Mouse (Mus musculus) gastrocnemius, adult 2 months (tissue): ENCODE results near the gene Clrn2. TPM values are rescaled to one million over a fixed set of nuclear protein-coding genes. Genes with fewer than 3 reads are reported as not detected.
"Not testable (repeated sequence)": the region's sequence is repeated elsewhere in the genome, so short reads cannot be mapped to it uniquely, and the experiment has no call there.

Source experiments
- DNase-seq: peaks from one replicate; pipeline ENCODE4 v3.0.0; 2022
- H3K27ac ChIP-seq: fragments of 200-600 bp; 2 replicates; pipeline ENCODE4 v1.8.1; 2022; ENCODE audit warnings: mild to moderate bottlenecking
- H3K4me3 ChIP-seq: fragments of 200-600 bp; 2 replicates; pipeline ENCODE4 v1.8.1; 2022; ENCODE audit warnings: mild to moderate bottlenecking, moderate library complexity
- CTCF ChIP-seq: fragments of 200-600 bp; IDR thresholded peaks from 2 replicates; pipeline ENCODE4 v1.8.1; 2022; ENCODE audit warnings: antibody characterized with exemption, mild to moderate bottlenecking, moderate library complexity
- intact Hi-C: fragments of 180-260 bp; cut with DNase I; formaldehyde crosslinking; loops from one replicate; pipeline ENCODE4 v1.15.1; 2025
- long read RNA-seq, 2 experiments: library from polyadenylated mRNA; stranded (forward); transcript quantifications; one replicate each; pipeline ENCODE4 v2.0.0; 2021
- total RNA-seq, 2 experiments: library from RNA; stranded (reverse); gene quantifications; 2 replicates each; pipeline ENCODE4 v1.2.3; 2021

Clrn2 gene
- total RNA-seq: not detected
- long read RNA-seq, experiment 1: 0 reads
- long read RNA-seq, experiment 2: 0 reads

DNA sequence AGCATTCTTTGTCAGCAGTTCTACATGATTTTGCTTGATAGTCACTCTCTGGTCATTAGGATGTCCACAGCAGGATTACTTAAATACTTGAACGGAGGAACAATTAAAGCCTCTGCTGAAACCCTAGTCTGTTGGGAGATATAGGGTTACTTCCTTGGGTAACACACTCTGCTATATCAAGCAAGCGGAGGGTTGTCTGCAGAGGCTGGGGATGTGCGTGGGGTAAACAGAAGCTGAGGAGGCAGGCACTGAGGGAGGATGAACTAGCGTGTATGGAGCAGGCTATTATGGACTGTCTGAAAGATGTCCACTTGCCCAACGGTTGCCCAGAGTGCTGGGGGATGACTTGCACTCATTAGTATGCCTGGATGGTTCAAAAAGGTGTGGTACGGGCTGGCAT lies at the start of gene Clrn2:
Clrn2 (plus strand) TSS at position 301 of the 400 bp plus-strand sequence.
- TF ChIP-seq CTCF: no peak
- H3K27ac ChIP-seq: no peak within 1 kb of the TSS
- no peak for DNase-seq
- intact Hi-C loops: no loop called here
- no peak within 1 kb of the TSS for H3K4me3 ChIP-seq

DNA sequence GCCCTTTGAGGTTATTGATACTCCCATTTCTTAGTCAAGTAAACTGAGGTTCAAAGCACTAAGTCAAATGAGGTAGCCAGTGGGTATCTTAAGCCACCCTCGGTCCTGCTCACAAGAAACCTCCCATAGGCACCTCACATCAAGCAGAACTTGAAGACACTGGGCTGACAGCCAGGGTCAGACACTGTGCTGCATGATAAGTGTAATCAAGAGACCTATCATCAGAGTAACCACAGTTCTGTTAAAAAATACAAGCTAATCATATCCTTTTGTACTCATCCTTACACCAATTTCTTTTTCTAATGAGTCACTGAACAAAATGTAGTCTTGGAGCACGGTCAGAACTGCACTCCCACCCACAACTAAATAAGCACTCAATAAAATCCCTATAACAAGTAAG lies 47.4 kb upstream of the Clrn2 start:
- no peak overlapping the region for H3K4me3 ChIP-seq
- TF ChIP-seq CTCF: no peak
- intact Hi-C loops: no loop called here
- no peak for DNase-seq
- no peak overlapping the region for H3K27ac ChIP-seq

DNA sequence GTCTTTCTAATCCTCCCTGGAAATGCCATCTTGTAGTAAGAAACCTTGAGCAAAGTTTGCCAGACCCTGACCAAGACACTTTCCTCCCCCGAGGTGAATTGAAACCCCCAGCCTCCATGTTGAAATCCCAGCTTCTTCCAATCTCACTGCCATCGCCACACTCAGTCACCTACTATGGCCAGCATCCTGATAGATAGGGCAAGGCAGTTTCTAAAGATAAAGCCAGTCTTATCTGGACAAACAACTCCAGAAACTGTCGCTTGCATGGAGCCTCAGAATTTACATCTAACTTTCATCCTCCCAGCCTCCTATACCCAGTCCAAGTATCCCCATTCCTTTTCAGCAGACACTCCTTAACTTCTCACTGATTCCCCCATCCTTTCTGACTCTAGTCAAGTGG lies 37.1 kb upstream of the Clrn2 start:
- intact Hi-C loops: no loop called here

GRCm38 (mm10) chr5:45417859-45418443 lies 35.6 kb upstream of the Clrn2 start:
- no peak overlapping the region for H3K27ac ChIP-seq
- intact Hi-C loops: no loop called here
- no peak for DNase-seq
- no peak for TF ChIP-seq CTCF
- H3K4me3 ChIP-seq: no peak overlapping the region

More for the DNA sequence above, 37.1 kb upstream of the Clrn2 start:
- H3K27ac ChIP-seq: no peak overlapping the region
- TF ChIP-seq CTCF: no peak
- no peak overlapping the region for H3K4me3 ChIP-seq
- DNase-seq: no peak

DNA sequence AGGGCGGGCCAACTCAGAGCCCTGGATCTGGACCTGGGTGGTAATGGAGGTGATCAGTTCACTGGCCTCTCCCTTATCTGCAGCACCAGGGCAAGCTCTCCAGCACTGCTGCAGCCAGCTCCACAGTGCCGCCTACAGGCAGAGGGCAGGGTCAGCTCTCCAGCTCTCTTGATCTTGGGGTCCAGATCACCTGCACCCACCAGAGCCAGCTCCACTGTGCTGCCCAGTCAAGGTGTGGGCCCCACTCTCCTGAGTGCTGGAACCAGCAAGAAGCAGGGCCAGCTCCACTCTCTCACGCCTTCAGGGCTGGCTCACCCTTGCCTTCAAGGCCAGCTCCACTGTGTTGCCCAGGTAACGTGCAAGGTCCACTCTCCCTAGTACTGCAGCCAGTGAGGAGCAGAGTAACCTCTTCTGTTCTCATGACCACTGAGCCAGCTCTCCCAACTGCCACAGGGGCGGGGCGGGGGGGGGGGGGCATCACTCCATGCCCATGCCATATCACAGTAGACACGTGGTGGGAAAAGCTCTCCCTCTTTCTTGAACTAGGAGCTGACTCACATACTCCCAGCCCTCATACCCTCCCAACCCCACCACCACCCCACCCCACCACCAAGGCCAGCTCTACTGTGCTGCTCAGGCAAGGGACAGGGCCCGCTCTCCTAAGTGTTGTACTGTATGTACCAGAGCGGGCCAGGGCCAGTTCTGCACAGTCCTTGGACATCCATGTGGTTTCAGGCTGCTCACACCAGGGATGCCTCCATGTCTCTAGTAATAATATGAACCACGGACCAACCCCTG lies 33.5 kb upstream of the Clrn2 start:
- peak; percentile 40 for TF ChIP-seq CTCF
- DNase-seq: no peak
- Histone ChIP-seq H3K4me3 (no peak overlapping the region), H3K27ac (no peak overlapping the region)
- intact Hi-C loops: no loop called here

GRCm38 (mm10) chr5:45421881-45422844 lies 31.4 kb upstream of the Clrn2 start:
- TF ChIP-seq CTCF: no peak
- DNase-seq: no peak
- intact Hi-C loops: no loop called here
- no peak overlapping the region for H3K27ac ChIP-seq
- H3K4me3 ChIP-seq: no peak overlapping the region

DNA sequence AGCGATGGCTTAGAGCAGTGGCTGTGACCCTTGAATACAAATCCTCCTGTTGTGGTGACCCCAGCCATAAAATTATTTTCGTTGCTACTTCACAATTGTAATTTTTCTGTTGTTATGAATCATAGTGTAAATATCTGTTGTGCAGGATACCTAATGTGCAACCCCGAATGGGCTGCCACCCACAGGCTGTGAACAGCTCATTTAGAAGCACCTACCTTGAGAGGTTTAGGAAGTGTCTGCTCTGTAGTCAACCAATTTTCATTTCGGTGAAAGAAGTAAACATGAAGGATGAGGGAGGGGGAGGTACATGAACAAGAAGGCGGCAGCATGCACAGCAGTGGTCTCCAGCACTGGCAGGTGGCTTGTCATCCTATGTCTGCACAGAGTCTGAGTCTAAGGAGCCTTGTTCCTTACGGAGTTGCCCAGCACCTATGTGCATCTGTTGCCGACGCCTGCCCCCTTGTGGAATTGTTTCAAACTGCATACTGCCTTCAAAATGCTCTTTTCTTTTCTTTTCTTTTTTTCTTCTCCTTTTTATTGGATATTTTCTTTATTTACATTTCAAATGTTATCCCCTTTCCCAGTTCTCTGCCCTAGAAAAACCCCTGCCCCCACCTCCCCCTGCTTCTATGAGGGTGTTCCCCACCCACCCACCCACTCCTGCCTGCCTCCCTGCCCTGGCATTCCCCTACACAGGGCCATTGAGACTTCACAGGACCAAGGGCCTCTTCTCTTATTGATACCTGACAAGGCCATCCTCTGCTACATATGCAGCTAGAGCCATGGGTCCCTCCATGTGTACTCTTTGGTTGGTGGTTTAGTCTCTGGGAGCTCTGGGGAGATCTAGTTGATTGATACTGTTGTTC lies 29.3 kb upstream of the Clrn2 start:
- intact Hi-C loops: no loop called here

GRCm38 (mm10) chr5:45425771-45426170 lies 27.8 kb upstream of the Clrn2 start:
- H3K4me3 ChIP-seq, H3K27ac ChIP-seq, intact Hi-C loops, DNase-seq: not testable (repeated sequence)

More for the DNA sequence above, 29.3 kb upstream of the Clrn2 start:
- Histone ChIP-seq H3K4me3 (no peak overlapping the region), H3K27ac (no peak overlapping the region)
- DNase-seq: peak; percentile 37
- TF ChIP-seq CTCF: peak; percentile 78

- no peak for TF ChIP-seq CTCF
- intact Hi-C loops: no loop called here
- no peak for DNase-seq
- no peak overlapping the region for H3K27ac ChIP-seq
- no peak overlapping the region for H3K4me3 ChIP-seq
Observed at GRCm38 (mm10) chr5:45426416-45427034, 27.0 kb upstream of the Clrn2 start.

DNA sequence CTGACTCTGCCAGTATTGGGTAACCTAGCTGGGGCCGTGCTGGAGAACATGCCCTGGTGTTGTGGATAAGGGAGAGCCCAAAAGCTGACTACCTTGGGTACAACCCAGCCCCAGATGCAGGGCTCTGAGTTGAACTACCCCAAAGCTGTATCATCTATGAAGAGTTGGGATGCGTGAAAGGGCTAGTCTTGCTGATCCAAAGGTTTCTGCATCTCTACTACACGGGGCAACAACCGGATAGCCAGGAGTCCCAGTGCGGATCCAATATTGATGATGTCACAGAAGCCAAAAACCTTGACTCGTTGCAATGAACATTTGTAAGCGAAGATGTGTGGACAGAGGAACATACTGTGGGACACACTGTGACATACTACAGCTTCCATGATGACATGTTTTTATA lies 25.7 kb upstream of the Clrn2 start:
- Histone ChIP-seq H3K4me3 (no peak overlapping the region), H3K27ac (no peak overlapping the region)
- TF ChIP-seq CTCF: no peak
- DNase-seq: no peak
- intact Hi-C loops: no loop called here
